Mouse (Mus musculus) MEL (cell line): Measurements from ENCODE around the gene Mup20. TPM values are rescaled to one million over a fixed set of nuclear protein-coding genes. Genes with fewer than 3 reads are reported as not detected.
A peak's percentile ranks its signal among the peaks of the same experiment; 100 is the strongest.
"Not testable (repeated sequence)": the region's sequence is repeated elsewhere in the genome, so short reads cannot be mapped to it uniquely, and the experiment has no call there.

Experiments
- DNase-seq: peaks from one replicate; pipeline ENCODE4 v3.0.0; 2011; ENCODE audit warnings: low read depth, low spot score
- H3K27ac ChIP-seq: 2 replicates; pipeline ENCODE4 v1.5.1; 2012; ENCODE audit warnings: low read depth, mild to moderate bottlenecking, control low read depth, low read length, moderate library complexity; ENCODE audit not compliant: control insufficient read depth
- H3K27me3 ChIP-seq, 2 experiments: fragments of 150-350 bp in 1 of 2; sonication (generic) in 1 of 2; 2 replicates each; pipeline ENCODE4 v1.6.1; 2012; ENCODE audit warnings: low read length in 2 of 2, mild to moderate bottlenecking in 2 of 2, improper control_type of control experiment in 1 of 2, moderate library complexity in 1 of 2; ENCODE audit not compliant: insufficient read depth in 2 of 2, control insufficient read depth in 1 of 2
- H3K36me3 ChIP-seq, 2 experiments: 2 replicates each; pipeline ENCODE4 v1.6.1; 2012 to 2014; ENCODE audit warnings: low read length in 2 of 2, improper control_type of control experiment in 1 of 2, inconsistent platforms in 1 of 2, mild to moderate bottlenecking in 1 of 2; ENCODE audit not compliant: insufficient read depth in 2 of 2, control insufficient read depth in 1 of 2
- H3K4me1 ChIP-seq, 2 experiments: fragments of 150-350 bp in 1 of 2; sonication (generic) in 1 of 2; 2 replicates each; pipeline ENCODE4 v1.6.1; 2012; ENCODE audit warnings: low read length in 2 of 2, improper control_type of control experiment in 1 of 2, mild to moderate bottlenecking in 1 of 2; ENCODE audit not compliant: insufficient read depth in 2 of 2, control insufficient read depth in 1 of 2
- H3K4me3 ChIP-seq, 2 experiments: fragments of 150-350 bp in 1 of 2; sonication (generic) in 1 of 2; 2 replicates each; pipeline ENCODE4 v1.5.1; 2012; ENCODE audit warnings: low read depth in 2 of 2, low read length in 2 of 2, mild to moderate bottlenecking in 2 of 2, moderate library complexity in 2 of 2, control low read depth in 1 of 2, improper control_type of control experiment in 1 of 2; ENCODE audit not compliant: control insufficient read depth in 1 of 2, insufficient read depth in 1 of 2
- H3K79me2 ChIP-seq: 2 replicates; pipeline ENCODE4 v1.6.1; 2012; ENCODE audit warnings: mild to moderate bottlenecking, low read length, moderate library complexity; ENCODE audit not compliant: control insufficient read depth, poor library complexity, insufficient read depth
- H3K9ac ChIP-seq: 2 replicates; pipeline ENCODE4 v1.6.1; 2012; ENCODE audit warnings: low read depth, mild to moderate bottlenecking, control low read depth, low read length, moderate library complexity; ENCODE audit not compliant: control insufficient read depth, poor library complexity, severe bottlenecking
- H3K9me3 ChIP-seq: fragments of 150-350 bp; sonication (generic); replicated peaks from 2 replicates; pipeline ENCODE4 v1.6.1; 2012; ENCODE audit warnings: mild to moderate bottlenecking, low read length, improper control_type of control experiment, moderate library complexity; ENCODE audit not compliant: insufficient read depth
- CHD1 ChIP-seq: IDR thresholded peaks from 2 replicates; pipeline ENCODE4 v1.6.1; 2012; ENCODE audit warnings: low read depth, mild to moderate bottlenecking, inconsistent platforms, low read length, improper control_type of control experiment
- CTCF ChIP-seq, 3 experiments: IDR thresholded peaks in 2 of 3; conservative IDR thresholded peaks in 1 of 3; 2 replicates each; pipeline ENCODE4 v1.5.1; 2011 to 2012; ENCODE audit warnings: low read length in 3 of 3, low read depth in 2 of 3, mild to moderate bottlenecking in 2 of 3, improper control_type of control experiment in 1 of 3, inconsistent platforms in 1 of 3, mixed read lengths in 1 of 3, moderate library complexity in 1 of 3; ENCODE audit not compliant: control insufficient read depth in 1 of 3, insufficient read depth in 1 of 3, poor library complexity in 1 of 3, severe bottlenecking in 1 of 3
- KAT2A ChIP-seq: conservative IDR thresholded peaks from 2 replicates; pipeline ENCODE4 v1.6.1; 2012; ENCODE audit warnings: low read depth, low read length, improper control_type of control experiment, inconsistent platforms
- MAX ChIP-seq: IDR thresholded peaks from 2 replicates; pipeline ENCODE4 v1.6.1; 2011; ENCODE audit warnings: low read length, improper control_type of control experiment
- MEF2A ChIP-seq: IDR thresholded peaks from 2 replicates; pipeline ENCODE4 v1.6.1; 2014; ENCODE audit warnings: low read depth, mild to moderate bottlenecking, inconsistent platforms, low read length, improper control_type of control experiment; ENCODE audit not compliant: poor library complexity, insufficient replicate concordance, severe bottlenecking; ENCODE audit errors: extremely low read depth
- POLR2AphosphoS2 ChIP-seq: IDR thresholded peaks from 2 replicates; pipeline ENCODE4 v1.6.1; 2011; ENCODE audit warnings: low read length, improper control_type of control experiment
- RAD21 ChIP-seq: IDR thresholded peaks from 2 replicates; pipeline ENCODE4 v1.6.1; 2011; ENCODE audit warnings: mild to moderate bottlenecking, low read depth, low read length, improper control_type of control experiment
- SIN3A ChIP-seq: IDR thresholded peaks from 2 replicates; pipeline ENCODE4 v1.6.1; 2012; ENCODE audit warnings: low read length, improper control_type of control experiment, inconsistent platforms
- SMC3 ChIP-seq: IDR thresholded peaks from 2 replicates; pipeline ENCODE4 v1.6.1; 2011; ENCODE audit warnings: low read depth, low read length, improper control_type of control experiment
- TAL1 ChIP-seq: IDR thresholded peaks from 2 replicates; pipeline ENCODE4 v1.6.1; 2012; ENCODE audit warnings: mild to moderate bottlenecking, inconsistent platforms, low read length, moderate library complexity, mixed read lengths
- TBP ChIP-seq: IDR thresholded peaks from 2 replicates; pipeline ENCODE4 v1.8.0; 2011; ENCODE audit warnings: low read depth, low read length, improper control_type of control experiment
- ZC3H11A ChIP-seq: IDR thresholded peaks from 2 replicates; pipeline ENCODE4 v1.6.1; 2012; ENCODE audit warnings: low read depth, mild to moderate bottlenecking, inconsistent platforms, low read length, improper control_type of control experiment
- polyA plus RNA-seq, 2 experiments: library from polyadenylated mRNA; stranded (reverse) in 1 of 2; unstranded in 1 of 2; fragments of >175 nt in 1 of 2; fragments of >200 nt in 1 of 2; gene quantifications; 2 replicates each; pipeline versions ENCODE4 v1.2.1 to v1.2.4; 2012; ENCODE audit warnings: low replicate concordance in 2 of 2, low read depth in 1 of 2; ENCODE audit not compliant: insufficient read length in 2 of 2, insufficient read depth in 1 of 2, missing spikeins in 1 of 2
- total RNA-seq: library from RNA; depleted of rRNA; stranded (reverse); fragments of 300-350 nt; gene quantifications from 2 replicates; pipeline ENCODE4 v1.2.3, GENCODE M21; 2012; rRNA removed

The Mup20 gene
- total RNA-seq (not detected in 2 replicates), polyA plus RNA-seq (not detected)

DNA sequence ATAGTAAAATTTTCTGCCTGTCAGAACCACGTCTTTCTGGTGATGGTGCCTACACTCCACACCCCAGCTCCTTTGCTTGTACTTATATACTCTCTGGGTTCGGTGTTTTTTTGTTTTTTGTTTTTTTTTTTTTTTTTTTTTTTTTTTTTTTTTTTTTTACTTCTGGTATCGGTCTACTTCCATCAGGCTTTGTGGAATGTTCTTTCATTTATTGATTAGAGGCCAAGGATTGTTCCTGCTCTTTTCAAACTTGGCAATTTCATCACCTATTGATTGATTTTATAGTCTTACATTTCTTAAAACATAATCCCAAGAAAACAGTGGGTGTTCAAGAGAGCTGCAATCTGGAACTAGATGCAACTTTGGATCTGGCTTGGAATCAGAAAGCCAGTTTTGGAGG is at the start of gene Mup20:
Gene Mup20 (minus strand): TSS at position 101 of the 400 bp plus-strand sequence.
- H3K36me3 ChIP-seq, H3K79me2 ChIP-seq, H3K9ac ChIP-seq, H3K4me1 ChIP-seq, H3K27ac ChIP-seq, H3K9me3 ChIP-seq, H3K27me3 ChIP-seq, H3K4me3 ChIP-seq, DNase-seq: not testable (repeated sequence)

DNA sequence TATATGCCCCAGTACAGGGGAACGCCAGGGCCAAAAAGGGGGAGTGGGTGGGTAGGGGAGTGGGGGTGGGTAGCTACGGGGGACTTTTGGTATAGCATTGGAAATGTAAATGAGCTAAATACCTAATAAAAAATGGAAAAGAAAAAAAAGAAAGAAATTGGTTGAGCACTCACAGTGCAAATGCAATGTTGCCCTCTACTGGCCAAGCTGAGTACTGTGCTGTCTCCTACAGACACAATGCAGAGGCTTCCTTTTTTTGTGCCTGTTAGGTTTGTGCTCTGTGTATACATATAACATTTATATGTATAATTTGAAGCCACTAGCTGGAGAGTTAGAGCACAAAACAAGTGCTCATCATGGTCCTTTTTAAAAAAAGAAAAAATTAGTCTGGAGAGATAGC is 49.4 kb upstream of the Mup20 start:
- H3K9ac ChIP-seq, H3K27me3 ChIP-seq, H3K4me3 ChIP-seq, H3K4me1 ChIP-seq, H3K27ac ChIP-seq, H3K79me2 ChIP-seq, H3K9me3 ChIP-seq, H3K36me3 ChIP-seq: not testable (repeated sequence)
- peak; percentile 26 for DNase-seq
- TF ChIP-seq RAD21 (peak; percentile 44), SMC3 (peak; percentile 32; the same call in 1 of the 2 replicates), CTCF (IDR thresholded peaks at IDR 0.05 in 2 of 3, conservative IDR thresholded peaks at IDR 0.05 in 1 of 3; ENCODE audit: control insufficient read depth in 1 of 3, insufficient read depth in 1 of 3, low read depth in 2 of 3, low read length in 3 of 3, poor library complexity in 1 of 3, severe bottlenecking in 1 of 3) (peak; percentile 53 to 62 (median 55))

DNA sequence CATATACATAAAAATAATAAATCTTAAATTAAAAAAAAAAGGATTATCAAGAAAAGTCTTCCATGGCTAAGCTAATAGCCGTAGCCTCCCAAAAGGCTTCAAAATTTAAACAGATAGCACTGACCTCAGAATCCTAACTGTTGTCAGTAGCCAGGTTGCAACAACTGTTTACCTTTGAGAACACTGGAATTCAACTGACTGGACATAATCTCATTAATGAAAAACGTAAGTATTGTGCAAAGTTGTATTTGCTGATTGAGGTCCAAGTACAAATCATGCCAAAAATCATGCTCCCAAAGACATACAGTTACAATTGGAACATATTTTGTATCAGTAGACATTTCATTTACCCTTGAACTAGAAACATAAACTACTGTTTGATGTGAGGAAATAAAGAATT is 34.0 kb upstream of the Mup20 start:
- no peak for DNase-seq
- Histone ChIP-seq H3K79me2 (no peaks in the 10 kb centered on the region), H3K27ac (no peak overlapping the region), H3K36me3 (no peaks in the 10 kb centered on the region), H3K9me3 (no peaks in the 10 kb centered on the region), H3K4me3 (no peak overlapping the region), H3K4me1 (no peaks in the 10 kb centered on the region), H3K9ac (no peak overlapping the region), H3K27me3 (no peaks in the 10 kb centered on the region)
- TF ChIP-seq CHD1 (no peak), TAL1 (no peak), TBP (no peak), POLR2AphosphoS2 (no peak), CTCF (IDR thresholded peaks at IDR 0.05 in 2 of 3, conservative IDR thresholded peaks at IDR 0.05 in 1 of 3; ENCODE audit: control insufficient read depth in 1 of 3, insufficient read depth in 1 of 3, low read depth in 2 of 3, low read length in 3 of 3, poor library complexity in 1 of 3, severe bottlenecking in 1 of 3) (no peak), KAT2A (no peak), RAD21 (no peak), ZC3H11A (no peak), MAX (no peak), MEF2A (no peak), SIN3A (no peak)
